Mouse (Mus musculus) hematopoietic stem cell, adult 5-6 weeks (primary cell): Measurements from ENCODE around the gene Wnt16. TPM values are rescaled to one million over a fixed set of nuclear protein-coding genes. Genes with fewer than 3 reads are reported as not detected.
A peak's percentile ranks its signal among the peaks of the same experiment; 100 is the strongest.

Experiments
- ATAC-seq, 2 experiments: fragments of 125-278 bp in 1 of 2; replicated peaks in 1 of 2; 2 replicates each; pipeline ENCODE4 v1.8.0; 2016 to 2017; ENCODE audit warnings: inconsistent platforms in 2 of 2, mild to moderate bottlenecking in 2 of 2, moderate number of reproducible peaks in 2 of 2, low read depth in 1 of 2, moderate TSS enrichment in 1 of 2; ENCODE audit not compliant: low FRiP score in 2 of 2, poor library complexity in 2 of 2, severe bottlenecking in 2 of 2, insufficient read depth in 1 of 2, low TSS enrichment in 1 of 2
- total RNA-seq: library from RNA; stranded (forward); fragments of 172-1452, 232-1000 nt; gene quantifications from 2 replicates; pipeline ENCODE4 v1.2.3, GENCODE M21; 2017

The Wnt16 gene
- total RNA-seq, 1 experiment from 2014 or later: not detected

GRCm38 (mm10) chr6:22293922-22294321, 5.9 kb downstream of the Wnt16 start:
- no peak for ATAC-seq

DNA sequence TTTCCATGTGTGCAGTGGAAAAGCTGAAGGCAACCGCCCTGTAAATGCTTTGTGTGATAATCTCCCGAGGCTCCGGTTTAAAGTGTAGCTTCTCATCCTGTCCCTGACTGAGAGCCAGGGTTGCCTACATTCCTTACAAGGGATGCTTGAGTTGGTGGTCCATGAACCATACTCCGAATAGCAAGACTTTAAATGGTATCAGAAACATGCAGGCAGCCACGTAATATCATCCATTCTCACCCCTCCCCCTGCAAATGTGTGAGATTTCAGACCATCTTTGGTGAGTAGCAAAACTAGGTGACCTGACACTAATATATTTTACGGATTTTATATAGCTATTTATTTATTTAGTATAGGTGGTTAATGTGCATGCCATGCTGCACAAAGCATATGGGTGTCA, 9.0 kb downstream of the Wnt16 start:
- no peak for ATAC-seq

DNA sequence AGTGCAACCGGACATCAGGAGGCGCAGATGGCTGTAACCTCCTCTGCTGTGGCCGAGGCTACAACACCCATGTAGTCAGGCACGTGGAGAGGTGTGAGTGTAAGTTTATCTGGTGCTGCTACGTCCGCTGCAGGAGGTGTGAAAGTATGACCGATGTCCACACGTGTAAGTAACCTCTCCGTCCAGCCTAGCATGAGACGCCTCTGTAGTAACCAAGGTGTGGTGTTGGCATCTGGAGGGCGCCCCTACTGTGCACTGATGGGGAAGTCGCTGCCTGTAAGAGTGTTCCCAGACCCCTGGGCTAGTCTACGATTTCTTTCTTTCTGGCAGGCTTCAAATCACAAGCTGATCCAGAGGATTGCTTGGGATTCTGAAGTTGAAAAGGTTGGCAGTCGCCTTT, 10.0 kb downstream of the Wnt16 start:
- ATAC-seq: no peak

DNA sequence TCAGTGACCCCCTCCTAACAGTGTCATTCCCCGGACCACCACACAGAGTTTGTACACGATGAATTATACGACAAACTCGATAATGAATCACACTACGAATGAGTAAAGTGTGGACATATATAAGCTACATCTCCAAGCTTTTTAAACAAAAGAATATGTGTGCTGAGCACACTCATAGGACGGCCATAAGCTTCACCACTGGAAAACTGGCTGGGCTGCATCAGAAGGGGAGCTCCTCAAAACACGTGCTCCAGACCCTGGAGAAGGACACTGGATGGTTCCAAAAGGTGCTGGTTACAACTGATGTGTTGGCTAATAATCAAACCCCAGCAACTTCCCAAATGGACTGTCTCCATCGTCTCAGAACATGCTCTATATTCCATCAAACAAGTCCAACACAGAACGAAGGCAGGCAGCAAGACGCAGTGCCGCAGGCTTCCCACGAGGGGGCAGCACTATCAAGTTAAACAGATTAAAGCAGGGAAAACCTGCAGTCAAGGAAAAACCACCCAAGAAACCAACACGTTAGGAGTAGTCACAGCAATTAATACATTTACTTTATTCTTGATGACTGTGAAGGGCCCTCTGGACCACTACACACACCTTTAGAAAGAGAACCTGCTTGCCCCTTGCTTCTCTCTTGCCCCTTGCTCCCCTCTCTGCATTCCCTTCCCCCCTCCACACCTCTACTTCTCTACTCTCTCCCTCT, 37.5 kb downstream of the Wnt16 start:
- ATAC-seq: peak; percentile 79 to 89

GRCm38 (mm10) chr6:22326289-22326688, 38.3 kb downstream of the Wnt16 start:
- no peak for ATAC-seq

GRCm38 (mm10) chr6:22327091-22327490, 39.1 kb downstream of the Wnt16 start:
- no peak for ATAC-seq

GRCm38 (mm10) chr6:22327931-22328330, 39.9 kb downstream of the Wnt16 start:
- ATAC-seq: no peak

- ATAC-seq: no peak
Observed at GRCm38 (mm10) chr6:22330169-22330960, 42.3 kb downstream of the Wnt16 start.

DNA sequence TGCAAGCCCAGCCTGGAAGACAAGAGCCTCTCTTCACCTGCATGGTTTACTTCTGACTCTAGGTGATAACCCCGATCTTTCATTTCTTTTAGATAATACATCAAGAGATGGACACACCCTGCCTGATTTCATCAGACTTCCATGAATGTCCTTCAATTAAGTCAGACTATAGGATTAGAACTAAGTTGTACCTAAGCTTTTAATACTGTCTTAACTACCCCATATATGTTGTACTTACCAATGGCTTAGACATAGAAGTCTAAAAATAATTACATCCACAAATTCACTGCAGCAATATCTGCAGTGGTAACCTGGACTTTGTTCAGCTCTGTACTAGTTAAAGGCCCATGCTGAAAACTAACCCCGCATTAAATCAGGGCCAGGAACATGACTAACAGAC, 44.5 kb downstream of the Wnt16 start:
- ATAC-seq: no peak

GRCm38 (mm10) chr6:22339763-22340542, 51.9 kb downstream of the Wnt16 start:
- peak in 1 of 2 experiments; percentile 60; a peak in 1 of 4 replicates for ATAC-seq

GRCm38 (mm10) chr6:22340779-22341178, 52.8 kb downstream of the Wnt16 start:
- ATAC-seq: no peak

DNA sequence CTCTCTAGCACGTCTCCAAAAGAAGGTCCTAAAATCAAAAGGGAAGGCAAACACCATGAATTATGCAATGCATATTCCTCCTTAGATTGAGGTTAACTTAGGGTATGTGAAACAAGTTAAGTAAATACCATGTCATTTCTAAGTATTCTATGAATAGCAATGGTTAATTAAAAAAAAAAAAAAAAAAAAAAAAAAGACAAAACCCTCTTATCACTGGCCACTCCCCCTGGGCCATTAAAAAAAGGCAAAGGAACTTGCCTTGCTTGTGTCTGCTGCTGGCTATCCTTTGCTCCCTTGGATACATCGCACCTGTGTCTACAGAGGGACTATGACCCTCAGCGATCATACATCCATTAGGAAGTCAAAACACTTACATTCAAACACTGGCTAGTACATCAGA, 55.3 kb downstream of the Wnt16 start:
- ATAC-seq: no peak

GRCm38 (mm10) chr6:22343706-22344105, 55.7 kb downstream of the Wnt16 start:
- no peak for ATAC-seq

- no peak for ATAC-seq
Observed at GRCm38 (mm10) chr6:22344443-22344842, 56.4 kb downstream of the Wnt16 start.

DNA sequence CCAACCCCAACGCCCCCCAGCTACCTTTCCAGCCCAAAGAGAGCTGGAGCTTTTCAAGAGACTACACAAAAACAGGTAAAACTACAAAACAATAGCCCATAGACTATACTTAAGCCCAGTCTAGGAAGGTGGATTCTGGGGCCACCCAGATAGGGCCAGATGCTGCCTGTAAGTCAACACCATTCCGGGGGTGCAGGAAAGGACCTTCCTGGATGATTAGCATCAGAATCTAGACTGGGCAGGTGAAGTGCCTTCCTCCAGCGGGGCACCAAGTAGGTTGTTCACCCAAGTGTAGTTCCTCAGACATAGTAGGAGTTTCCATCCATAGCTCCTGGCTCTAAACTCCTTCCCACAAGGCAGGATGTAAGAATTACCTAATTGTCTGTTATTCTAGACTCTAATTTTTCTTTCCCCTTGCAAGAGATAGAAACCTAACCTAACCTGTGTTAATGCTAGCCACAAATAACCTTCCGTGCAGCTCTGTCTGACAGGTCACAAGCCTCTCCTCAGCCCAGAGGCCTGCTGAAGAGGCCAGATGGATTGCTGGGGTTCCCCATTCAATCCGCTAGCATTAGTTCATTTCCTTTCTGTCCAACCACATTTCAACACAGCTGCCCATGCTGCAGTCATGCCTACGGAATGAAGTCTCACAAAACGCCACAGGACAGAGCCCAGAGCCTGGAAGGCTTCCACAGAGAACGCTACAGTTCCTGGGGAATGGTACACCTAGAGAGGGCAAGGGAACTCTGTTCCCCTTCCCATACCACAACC, 59.3 kb downstream of the Wnt16 start:
- peak; percentile 83 to 86 for ATAC-seq
